Mouse (Mus musculus): ENCODE measurements around the gene Ints7. TPM values are rescaled to one million over a fixed set of nuclear protein-coding genes. Genes with fewer than 3 reads are reported as not detected.
A peak's percentile ranks its signal among the peaks of the same experiment; 100 is the strongest.

Gene Ints7
- polyA plus RNA-seq, 1 experiment, result 32.1 TPM

DNA sequence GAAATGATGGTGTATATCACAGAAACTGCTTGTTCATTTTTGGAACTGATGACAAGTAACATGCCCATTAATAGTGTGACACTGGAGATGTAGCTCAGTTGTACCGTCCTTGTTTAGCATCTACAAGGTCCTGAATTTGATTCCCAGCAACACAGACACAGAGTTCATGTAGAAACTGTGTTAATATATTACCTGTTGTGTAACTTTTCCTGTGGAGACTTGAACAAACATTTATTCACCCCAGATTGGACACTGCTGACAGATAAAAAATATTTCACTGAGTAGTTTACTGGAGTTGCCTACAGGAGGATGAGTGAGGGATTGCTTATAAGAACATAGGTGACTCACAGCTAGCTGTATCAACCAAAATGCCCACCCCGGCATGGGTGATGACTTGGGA lies 13.3 kb downstream of the Ints7 start:
- H3K4me1 ChIP-seq (ENCODE audit: control insufficient read depth, insufficient read depth, low read length), result peaks cover 5% of the 10 kb centered on the region
- TF ChIP-seq POLR2A (IDR thresholded peaks at IDR 0.05; ENCODE audit: borderline replicate concordance, control insufficient read depth, low read depth, low read length) (no peak), CTCF (IDR thresholded peaks at IDR 0.05; ENCODE audit: control insufficient read depth, insufficient read depth, low read length) (no peak)
- 91% methylated on average over 2 of the region's 2 CpGs for WGBS
- H3K27ac ChIP-seq (ENCODE audit: control insufficient read depth, insufficient read depth, low read depth, low read length, poor library complexity), result no peak overlapping the region
- no peak overlapping the region for H3K4me3 ChIP-seq (replicated peaks; ENCODE audit: control insufficient read depth, low read depth, low read length)

GRCm38 (mm10) chr1:191592016-191592720 lies 16.7 kb downstream of the Ints7 start:
- peak overlapping the region; percentile 40 for H3K4me3 ChIP-seq (replicated peaks; ENCODE audit: control insufficient read depth, low read depth, low read length)
- H3K27ac ChIP-seq (ENCODE audit: control insufficient read depth, insufficient read depth, low read depth, low read length, poor library complexity), result peak overlapping the region; percentile 78
- 54% methylated on average over 12 of the region's 12 CpGs for WGBS
- TF ChIP-seq POLR2A (IDR thresholded peaks at IDR 0.05; ENCODE audit: borderline replicate concordance, control insufficient read depth, low read depth, low read length) (no peak), CTCF (IDR thresholded peaks at IDR 0.05; ENCODE audit: control insufficient read depth, insufficient read depth, low read length) (no peak)
- peaks cover 5% of the 10 kb centered on the region for H3K4me1 ChIP-seq (ENCODE audit: control insufficient read depth, insufficient read depth, low read length)

- Histone ChIP-seq H3K4me1 (ENCODE audit: control insufficient read depth, insufficient read depth, low read length) (peaks cover 6% of the 10 kb centered on the region), H3K27ac (ENCODE audit: control insufficient read depth, insufficient read depth, low read depth, low read length, poor library complexity) (no peak overlapping the region), H3K4me3 (replicated peaks; ENCODE audit: control insufficient read depth, low read depth, low read length) (no peak overlapping the region)
- no peak for TF ChIP-seq CTCF (IDR thresholded peaks at IDR 0.05; ENCODE audit: control insufficient read depth, insufficient read depth, low read length)
- no peak for TF ChIP-seq POLR2A (IDR thresholded peaks at IDR 0.05; ENCODE audit: borderline replicate concordance, control insufficient read depth, low read depth, low read length)
- 96% methylated on average over 8 of the region's 8 CpGs for WGBS
Measured at GRCm38 (mm10) chr1:191596076-191596475, 20.6 kb downstream of the Ints7 start.

DNA sequence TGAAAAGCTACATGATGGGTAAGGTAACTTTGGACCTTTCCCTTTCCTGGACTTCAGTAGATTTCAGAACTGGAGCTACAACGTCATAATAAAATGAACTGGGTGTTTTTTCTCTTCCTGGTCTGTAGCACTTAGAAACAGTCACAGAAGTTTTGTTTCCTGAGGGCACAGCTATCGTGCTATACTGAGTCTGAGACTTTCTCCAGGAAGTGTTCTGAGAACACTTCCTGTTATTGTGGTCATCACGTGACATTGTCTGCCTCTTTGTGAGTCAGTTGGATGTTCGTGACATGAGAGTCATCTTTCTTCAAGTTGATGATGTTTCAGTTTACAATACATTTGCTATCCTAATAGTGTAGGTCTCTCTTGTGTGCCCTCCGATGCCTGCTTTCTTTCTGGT lies 23.8 kb downstream of the Ints7 start:
- Histone ChIP-seq H3K4me1 (ENCODE audit: control insufficient read depth, insufficient read depth, low read length) (peaks cover 1% of the 10 kb centered on the region; the same call in 1 of the 2 replicates), H3K27ac (ENCODE audit: control insufficient read depth, insufficient read depth, low read depth, low read length, poor library complexity) (no peak overlapping the region), H3K4me3 (replicated peaks; ENCODE audit: control insufficient read depth, low read depth, low read length) (no peak overlapping the region)
- WGBS, result 39% methylated on average over 5 of the region's 5 CpGs
- no peak for TF ChIP-seq CTCF (IDR thresholded peaks at IDR 0.05; ENCODE audit: control insufficient read depth, insufficient read depth, low read length)
- no peak for TF ChIP-seq POLR2A (IDR thresholded peaks at IDR 0.05; ENCODE audit: borderline replicate concordance, control insufficient read depth, low read depth, low read length)

GRCm38 (mm10) chr1:191604690-191605089 lies 29.3 kb downstream of the Ints7 start:
- Histone ChIP-seq H3K27ac (ENCODE audit: control insufficient read depth, insufficient read depth, low read depth, low read length, poor library complexity) (no peak overlapping the region), H3K4me1 (ENCODE audit: control insufficient read depth, insufficient read depth, low read length) (no peaks in the 10 kb centered on the region), H3K4me3 (replicated peaks; ENCODE audit: control insufficient read depth, low read depth, low read length) (no peak overlapping the region)
- no peak for TF ChIP-seq POLR2A (IDR thresholded peaks at IDR 0.05; ENCODE audit: borderline replicate concordance, control insufficient read depth, low read depth, low read length)
- no peak for TF ChIP-seq CTCF (IDR thresholded peaks at IDR 0.05; ENCODE audit: control insufficient read depth, insufficient read depth, low read length)
- WGBS, result 91% methylated on average over 3 of the region's 3 CpGs

DNA sequence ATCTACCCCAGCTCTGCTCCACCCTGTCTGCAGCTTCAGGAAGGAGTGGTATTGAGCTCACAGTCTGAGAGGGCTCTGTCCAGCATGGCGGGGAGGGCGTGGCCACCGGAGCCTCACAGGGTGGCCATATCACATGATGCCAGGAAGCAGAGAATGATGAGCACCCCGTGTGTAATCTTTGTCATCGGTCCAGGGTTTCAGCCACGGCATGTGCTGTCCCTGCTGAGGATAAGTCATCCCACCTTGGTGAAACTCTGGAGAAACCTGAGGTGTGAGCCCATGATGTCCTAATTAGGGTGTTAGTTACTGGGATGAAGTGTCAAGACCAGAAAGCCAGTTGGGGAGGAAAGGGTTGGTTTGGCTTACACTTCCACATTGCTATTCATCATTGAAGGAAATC lies 33.6 kb downstream of the Ints7 start:
- no peak overlapping the region for H3K27ac ChIP-seq (ENCODE audit: control insufficient read depth, insufficient read depth, low read depth, low read length, poor library complexity)
- 81% methylated on average over 6 of the region's 6 CpGs for WGBS
- no peak for TF ChIP-seq CTCF (IDR thresholded peaks at IDR 0.05; ENCODE audit: control insufficient read depth, insufficient read depth, low read length)
- TF ChIP-seq POLR2A (IDR thresholded peaks at IDR 0.05; ENCODE audit: borderline replicate concordance, control insufficient read depth, low read depth, low read length), result no peak
- H3K4me1 ChIP-seq (ENCODE audit: control insufficient read depth, insufficient read depth, low read length), result no peaks in the 10 kb centered on the region
- no peak overlapping the region for H3K4me3 ChIP-seq (replicated peaks; ENCODE audit: control insufficient read depth, low read depth, low read length)

DNA sequence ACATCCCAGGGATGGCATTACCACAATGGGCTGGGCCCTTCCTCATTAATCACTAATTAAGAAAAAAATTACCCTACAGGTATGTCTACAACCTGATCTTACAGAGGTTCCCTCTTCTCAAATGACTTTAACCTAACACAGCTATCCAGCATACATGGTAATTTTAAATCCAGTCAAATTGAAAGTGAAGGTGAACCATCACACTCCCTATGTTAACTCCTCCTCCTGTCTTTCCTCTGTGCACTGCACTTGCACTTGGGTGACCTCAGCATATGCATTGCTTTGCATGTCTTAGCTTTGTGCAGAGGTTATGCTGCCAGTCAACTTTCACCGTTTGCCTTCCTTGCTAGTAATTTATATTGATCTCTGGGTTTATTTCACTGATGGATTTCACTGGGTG lies 34.1 kb downstream of the Ints7 start:
- H3K27ac ChIP-seq (ENCODE audit: control insufficient read depth, insufficient read depth, low read depth, low read length, poor library complexity), result no peak overlapping the region
- TF ChIP-seq CTCF (IDR thresholded peaks at IDR 0.05; ENCODE audit: control insufficient read depth, insufficient read depth, low read length) (no peak), POLR2A (IDR thresholded peaks at IDR 0.05; ENCODE audit: borderline replicate concordance, control insufficient read depth, low read depth, low read length) (no peak)
- no peaks in the 10 kb centered on the region for H3K4me1 ChIP-seq (ENCODE audit: control insufficient read depth, insufficient read depth, low read length)
- H3K4me3 ChIP-seq (replicated peaks; ENCODE audit: control insufficient read depth, low read depth, low read length), result no peak overlapping the region
- WGBS, result 77% methylated on average over 1 of the region's 1 CpGs

GRCm38 (mm10) chr1:191610357-191610756 lies 34.9 kb downstream of the Ints7 start:
- Histone ChIP-seq H3K4me3 (replicated peaks; ENCODE audit: control insufficient read depth, low read depth, low read length) (no peak overlapping the region), H3K27ac (ENCODE audit: control insufficient read depth, insufficient read depth, low read depth, low read length, poor library complexity) (no peak overlapping the region), H3K4me1 (ENCODE audit: control insufficient read depth, insufficient read depth, low read length) (no peaks in the 10 kb centered on the region)
- WGBS, result 96% methylated on average over 7 of the region's 7 CpGs
- TF ChIP-seq CTCF (IDR thresholded peaks at IDR 0.05; ENCODE audit: control insufficient read depth, insufficient read depth, low read length), result no peak
- TF ChIP-seq POLR2A (IDR thresholded peaks at IDR 0.05; ENCODE audit: borderline replicate concordance, control insufficient read depth, low read depth, low read length), result no peak

DNA sequence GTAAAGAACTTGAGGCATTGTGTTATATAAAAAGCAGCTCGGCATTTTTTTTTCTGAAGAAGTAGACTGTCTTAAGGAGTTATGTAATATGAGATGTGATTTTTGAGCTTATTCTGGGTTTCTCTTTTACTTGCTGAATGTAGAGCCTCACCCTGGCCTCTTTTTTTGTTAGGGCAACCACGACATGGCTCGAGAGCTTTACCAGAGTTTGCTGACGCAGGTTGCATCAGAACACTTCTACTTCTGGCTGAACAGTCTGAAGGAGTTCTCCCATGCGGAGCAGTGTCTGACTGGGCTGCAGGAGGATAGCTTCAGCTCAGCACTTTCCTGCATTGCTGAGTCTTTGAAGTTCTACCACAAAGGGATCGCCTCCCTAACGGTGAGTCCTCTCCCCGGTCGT lies 36.2 kb downstream of the Ints7 start:
- WGBS, result 85% methylated on average over 9 of the region's 9 CpGs
- TF ChIP-seq POLR2A (IDR thresholded peaks at IDR 0.05; ENCODE audit: borderline replicate concordance, control insufficient read depth, low read depth, low read length) (no peak), CTCF (IDR thresholded peaks at IDR 0.05; ENCODE audit: control insufficient read depth, insufficient read depth, low read length) (no peak)
- H3K27ac ChIP-seq (ENCODE audit: control insufficient read depth, insufficient read depth, low read depth, low read length, poor library complexity), result no peak overlapping the region
- no peaks in the 10 kb centered on the region for H3K4me1 ChIP-seq (ENCODE audit: control insufficient read depth, insufficient read depth, low read length)
- H3K4me3 ChIP-seq (replicated peaks; ENCODE audit: control insufficient read depth, low read depth, low read length), result no peak overlapping the region

Data from bone marrow, adult 2 months (tissue).